Mouse (Mus musculus) heart, adult 2 months (tissue): Measurements from ENCODE around the gene Zfp442.
"Not testable (repeated sequence)": the region's sequence is repeated elsewhere in the genome, so short reads cannot be mapped to it uniquely, and the experiment has no call there.

Experiments
- CTCF ChIP-seq: fragments of 200-600 bp; IDR thresholded peaks from 2 replicates; pipeline ENCODE4 v1.8.1; 2022; ENCODE audit warnings: antibody characterized with exemption, mild to moderate bottlenecking, moderate library complexity
- EP300 ChIP-seq: fragments of 200-500 bp; IDR thresholded peaks from 2 replicates; pipeline ENCODE4 v1.6.1; 2011; ENCODE audit warnings: low read depth, low read length, control low read depth; ENCODE audit not compliant: insufficient read depth
- POLR2A ChIP-seq: fragments of 200-500 bp; IDR thresholded peaks from 2 replicates; pipeline ENCODE4 v1.6.1; 2011; ENCODE audit warnings: mild to moderate bottlenecking, low read depth, low read length, control low read depth; ENCODE audit not compliant: insufficient read depth

DNA sequence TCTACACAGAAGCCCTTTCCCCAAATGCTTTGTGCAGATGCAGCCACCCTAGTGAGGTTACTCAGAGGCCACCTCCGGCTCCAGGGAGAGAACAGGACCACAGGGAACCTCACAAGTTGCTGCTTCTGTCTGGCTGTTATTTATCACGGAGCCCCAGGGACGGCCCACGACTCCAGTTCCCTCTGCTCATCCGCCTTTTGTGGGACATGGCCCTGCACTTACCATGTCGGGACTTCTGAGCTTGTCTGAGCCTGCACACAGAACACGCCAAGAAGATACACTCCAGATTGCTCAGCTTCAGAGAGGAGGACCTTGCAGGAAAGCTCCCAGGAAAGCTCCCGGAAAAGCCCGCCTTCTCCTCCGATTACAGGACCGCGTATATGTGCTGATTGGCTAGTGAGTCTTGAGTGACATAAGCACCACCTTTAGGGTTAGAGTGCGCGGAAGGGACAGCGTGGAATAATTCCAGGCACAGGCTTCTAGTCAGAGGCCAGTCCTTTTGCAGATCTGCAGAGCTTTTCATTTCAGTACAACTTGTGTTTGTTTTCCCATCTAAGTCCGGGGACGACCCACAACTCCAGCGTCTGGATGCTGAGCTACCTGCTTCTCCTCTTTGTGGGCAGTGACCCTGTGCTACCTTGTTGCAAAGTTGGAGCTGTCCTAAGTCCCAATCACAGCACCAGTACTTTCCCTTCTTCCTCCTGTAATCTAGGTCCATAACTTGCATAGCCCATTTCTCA lies at the start of gene Zfp442:
- TF ChIP-seq CTCF, POLR2A, EP300: not testable (repeated sequence)
